Mouse (Mus musculus) MEL (cell line): ENCODE measurements around the gene Adnp.
A peak's percentile ranks its signal among the peaks of the same experiment; 100 is the strongest.

Experiments used
- CTCF ChIP-seq, 3 experiments: IDR thresholded peaks in 2 of 3; conservative IDR thresholded peaks in 1 of 3; 2 replicates each; pipeline ENCODE4 v1.5.1; 2011 to 2012; ENCODE audit warnings: low read length in 3 of 3, low read depth in 2 of 3, mild to moderate bottlenecking in 2 of 3, improper control_type of control experiment in 1 of 3, inconsistent platforms in 1 of 3, mixed read lengths in 1 of 3, moderate library complexity in 1 of 3; ENCODE audit not compliant: control insufficient read depth in 1 of 3, insufficient read depth in 1 of 3, poor library complexity in 1 of 3, severe bottlenecking in 1 of 3
- EP300 ChIP-seq, 2 experiments: IDR thresholded peaks; 2 replicates each; pipeline ENCODE4 v1.6.1; 2011; ENCODE audit warnings: improper control_type of control experiment in 2 of 2, low read length in 2 of 2, low read depth in 1 of 2, mild to moderate bottlenecking in 1 of 2
- MYC ChIP-seq: IDR thresholded peaks from 2 replicates; pipeline ENCODE4 v1.6.1; 2011; ENCODE audit warnings: low read depth, mild to moderate bottlenecking, low read length, improper control_type of control experiment, moderate library complexity
- POLR2A ChIP-seq, 2 experiments: IDR thresholded peaks; 2 replicates each; pipeline ENCODE4 v1.6.1; 2011 to 2012; ENCODE audit warnings: low read length in 2 of 2, mild to moderate bottlenecking in 2 of 2, control low read depth in 1 of 2, improper control_type of control experiment in 1 of 2, low read depth in 1 of 2, moderate library complexity in 1 of 2; ENCODE audit not compliant: control insufficient read depth in 1 of 2, insufficient read depth in 1 of 2, poor library complexity in 1 of 2
- POLR2AphosphoS5 ChIP-seq: IDR thresholded peaks from 2 replicates; pipeline ENCODE4 v1.6.1; 2012; ENCODE audit warnings: low read depth, borderline replicate concordance, mild to moderate bottlenecking, inconsistent platforms, low read length, moderate library complexity, mixed read lengths

DNA sequence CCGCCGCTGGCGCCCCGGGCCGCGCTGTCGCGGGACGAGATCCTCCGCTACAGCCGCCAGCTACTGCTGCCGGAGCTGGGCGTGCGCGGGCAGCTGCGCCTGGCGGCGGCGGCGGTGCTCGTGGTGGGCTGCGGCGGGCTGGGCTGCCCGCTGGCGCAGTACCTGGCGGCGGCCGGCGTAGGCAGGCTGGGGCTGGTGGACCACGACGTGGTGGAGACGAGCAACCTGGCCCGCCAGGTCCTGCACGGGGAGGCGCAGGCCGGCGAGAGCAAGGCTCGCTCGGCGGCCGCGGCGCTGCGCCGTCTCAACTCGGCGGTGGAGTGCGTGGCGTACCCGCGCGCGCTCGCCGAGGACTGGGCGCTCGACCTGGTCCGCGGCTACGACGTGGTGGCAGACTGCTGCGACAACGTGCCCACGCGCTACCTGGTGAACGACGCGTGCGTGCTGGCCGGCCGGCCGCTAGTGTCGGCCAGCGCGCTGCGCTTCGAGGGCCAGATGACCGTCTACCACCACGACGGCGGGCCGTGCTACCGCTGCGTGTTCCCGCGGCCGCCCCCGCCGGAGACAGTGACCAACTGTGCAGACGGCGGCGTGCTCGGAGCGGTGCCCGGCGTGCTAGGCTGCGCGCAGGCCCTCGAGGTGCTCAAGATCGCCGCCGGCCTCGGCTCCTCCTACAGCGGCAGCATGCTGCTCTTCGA lies 24.0 kb upstream of the Adnp start:
- TF ChIP-seq CTCF (IDR thresholded peaks at IDR 0.05 in 2 of 3, conservative IDR thresholded peaks at IDR 0.05 in 1 of 3; ENCODE audit: control insufficient read depth in 1 of 3, insufficient read depth in 1 of 3, low read depth in 2 of 3, low read length in 3 of 3, poor library complexity in 1 of 3, severe bottlenecking in 1 of 3) = no peak
- no peak for TF ChIP-seq POLR2AphosphoS5
- 0 out of 4 replicates have a peak, but pooled peaks of 1 of the 2 experiments have one; percentile 9 for TF ChIP-seq POLR2A (IDR thresholded peaks at IDR 0.05; ENCODE audit: control insufficient read depth in 1 of 2, insufficient read depth in 1 of 2, low read depth in 1 of 2, low read length in 2 of 2, poor library complexity in 1 of 2)
- TF ChIP-seq MYC = no peak
- no peak for TF ChIP-seq EP300 (IDR thresholded peaks at IDR 0.05; ENCODE audit: low read depth in 1 of 2, low read length in 2 of 2)
